Mouse (Mus musculus) kidney, postnatal 25 days (tissue): ENCODE data around the gene Aox4.

Experiments
- DNase-seq, 2 experiments: peaks; one replicate each; pipeline ENCODE4 v3.0.0; 2021; ENCODE audit warnings: mixed read lengths in 2 of 2

Gene Aox4

GRCm38 (mm10) chr1:58210203-58210602, at the start of gene Aox4:
Gene Aox4, plus strand, starts transcription at chr1:58210397.
- peak; percentile 38 to 64 for DNase-seq

DNA sequence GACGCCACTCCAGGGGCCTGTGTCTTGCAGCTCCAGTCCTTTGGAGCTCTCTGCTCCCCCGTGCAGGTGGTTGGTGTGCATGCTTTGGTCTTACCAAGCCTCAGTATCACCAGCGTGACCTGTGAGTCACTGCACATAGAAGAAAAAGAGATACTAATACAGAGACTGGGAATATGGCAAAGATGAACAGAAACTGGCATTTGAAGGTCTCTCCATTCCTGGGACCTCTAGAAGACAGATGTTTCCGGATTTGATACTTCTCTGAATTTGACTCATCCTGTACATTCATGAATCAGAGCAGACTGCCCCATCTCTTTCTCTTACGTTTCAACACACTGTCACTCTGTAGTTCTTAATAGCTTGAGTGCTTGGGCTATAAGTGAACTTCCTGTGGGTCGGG, 40.3 kb upstream of the Aox4 start:
- no peak for DNase-seq

DNA sequence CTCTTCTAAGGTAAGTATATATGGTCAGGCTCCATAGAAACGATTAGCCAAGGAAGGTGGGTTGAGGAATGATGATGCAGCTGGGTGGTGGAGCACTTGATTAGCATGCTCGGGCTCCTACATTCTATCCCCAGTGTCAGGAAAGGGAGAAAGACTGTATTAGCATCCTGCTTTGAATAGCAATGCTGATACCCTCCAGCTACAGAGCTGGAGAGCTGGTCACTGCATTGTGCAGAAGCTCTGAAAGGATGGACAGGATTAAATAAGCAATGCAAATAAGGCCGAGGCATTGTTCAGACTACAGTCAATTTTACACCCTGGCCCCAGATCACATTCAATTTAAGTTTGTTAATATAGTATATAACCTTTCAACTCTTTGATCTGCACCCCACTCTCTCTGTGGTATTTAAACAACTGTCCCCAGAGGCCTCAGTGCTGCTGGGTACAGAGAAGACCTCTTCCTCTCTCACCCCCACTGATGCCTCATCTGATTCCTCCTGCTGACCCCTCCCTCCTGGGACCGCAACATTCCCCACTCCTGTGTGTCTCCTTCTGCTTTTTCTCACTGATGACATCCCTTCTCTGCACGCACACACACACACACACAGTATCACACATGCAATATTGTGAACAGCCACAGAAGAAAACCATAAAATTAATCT, 21.6 kb upstream of the Aox4 start:
- no peak for DNase-seq

DNA sequence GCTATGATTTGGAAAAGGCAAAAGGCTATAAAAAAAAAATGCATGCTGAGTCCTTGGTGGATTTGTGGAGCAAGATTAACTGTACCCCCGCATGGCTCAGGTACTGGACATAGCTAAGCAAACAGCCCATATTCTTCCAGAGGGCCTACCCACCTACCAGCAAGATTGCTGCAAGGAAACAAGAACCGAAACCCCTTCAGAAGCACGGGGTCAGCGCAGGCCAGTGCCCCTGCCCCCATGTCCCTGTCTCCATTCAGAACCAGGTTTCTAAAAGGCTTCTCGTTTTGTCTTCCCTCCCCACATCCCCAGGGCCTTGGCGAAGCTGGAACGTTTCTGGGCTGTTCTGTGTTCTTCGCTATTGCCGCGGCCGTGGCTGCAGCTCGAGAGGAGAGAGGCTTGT, 15.9 kb upstream of the Aox4 start:
- no peak for DNase-seq

GRCm38 (mm10) chr1:58194988-58195387, 15.2 kb upstream of the Aox4 start:
- DNase-seq, result no peak

DNA sequence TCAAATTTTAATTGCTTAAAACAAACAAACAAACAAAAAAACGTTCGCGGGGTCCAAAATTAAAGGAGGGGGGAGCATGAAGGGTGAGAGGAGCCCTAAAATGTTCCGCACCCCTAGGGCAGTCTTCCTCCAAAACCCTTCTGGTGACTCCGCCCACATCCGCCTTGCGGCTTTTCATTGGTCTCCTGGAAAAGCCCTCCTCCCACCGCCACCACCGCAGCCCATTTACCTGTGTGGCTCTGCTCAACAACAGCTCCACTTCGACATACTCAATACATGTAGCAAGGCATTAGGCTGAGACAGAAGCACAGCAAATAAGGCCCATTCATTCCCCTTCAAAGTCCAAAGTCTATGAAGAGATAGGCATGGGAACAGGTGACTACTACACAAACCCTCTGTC, 14.7 kb upstream of the Aox4 start:
- no peak for DNase-seq

GRCm38 (mm10) chr1:58197023-58197422, 13.2 kb upstream of the Aox4 start:
- no peak for DNase-seq

DNA sequence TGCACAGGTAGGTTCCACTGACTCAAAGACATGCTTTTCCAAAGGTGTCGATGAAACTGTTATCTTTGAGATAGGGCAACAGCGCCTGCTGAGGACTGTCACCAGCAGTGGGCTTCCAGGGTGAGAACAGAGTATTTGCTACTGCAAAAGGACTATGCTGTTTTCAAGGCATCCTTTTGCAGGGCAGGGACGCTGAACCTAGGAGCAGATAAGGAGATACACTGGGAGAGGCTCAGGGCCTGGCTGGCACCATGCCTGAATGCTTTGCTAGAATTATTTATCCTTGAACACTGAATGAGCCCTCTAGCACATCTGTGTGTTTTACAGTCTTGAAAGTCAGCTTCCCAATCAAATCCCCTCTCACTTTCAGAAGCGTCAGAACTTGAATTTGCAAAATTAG, 11.8 kb upstream of the Aox4 start:
- no peak for DNase-seq

DNA sequence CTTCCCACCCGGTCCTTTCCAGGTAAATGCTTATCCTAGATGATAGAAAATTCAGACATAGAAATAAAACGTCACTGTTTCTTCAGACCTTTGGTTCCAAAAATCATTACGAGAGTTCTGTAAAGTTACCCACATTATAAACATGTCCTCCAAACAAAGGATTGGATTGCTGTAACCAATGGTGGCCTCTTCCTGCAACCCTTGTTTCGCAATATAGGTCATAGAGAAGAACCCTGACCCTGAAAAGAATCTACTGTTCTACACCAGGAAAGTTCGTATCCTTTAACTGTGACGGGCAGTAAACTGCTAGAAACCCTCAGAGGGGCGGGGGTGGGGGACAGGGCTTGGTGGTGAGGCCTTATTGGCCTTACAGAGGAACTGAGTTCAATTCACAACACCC, 2.6 kb downstream of the Aox4 start:
- DNase-seq, result no peak

DNA sequence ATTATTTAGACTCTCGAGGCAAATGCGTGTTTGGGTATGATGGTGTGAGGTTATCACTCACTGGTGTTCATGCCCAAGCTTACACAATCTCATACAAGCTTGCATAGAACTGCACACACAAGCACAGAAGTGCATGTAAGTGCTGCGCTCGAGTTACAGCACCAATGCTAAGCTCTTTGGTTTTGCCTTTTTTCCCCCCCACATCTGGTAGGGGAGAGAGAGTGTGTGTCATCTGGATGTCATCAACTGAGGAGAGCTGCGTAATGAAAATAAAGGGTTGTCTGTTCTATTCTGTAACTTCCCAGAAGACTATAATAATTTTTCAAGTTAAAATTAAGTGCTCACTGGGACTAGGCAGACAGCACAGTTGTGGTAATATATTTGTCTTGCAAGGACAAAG, 3.6 kb downstream of the Aox4 start:
- no peak for DNase-seq

DNA sequence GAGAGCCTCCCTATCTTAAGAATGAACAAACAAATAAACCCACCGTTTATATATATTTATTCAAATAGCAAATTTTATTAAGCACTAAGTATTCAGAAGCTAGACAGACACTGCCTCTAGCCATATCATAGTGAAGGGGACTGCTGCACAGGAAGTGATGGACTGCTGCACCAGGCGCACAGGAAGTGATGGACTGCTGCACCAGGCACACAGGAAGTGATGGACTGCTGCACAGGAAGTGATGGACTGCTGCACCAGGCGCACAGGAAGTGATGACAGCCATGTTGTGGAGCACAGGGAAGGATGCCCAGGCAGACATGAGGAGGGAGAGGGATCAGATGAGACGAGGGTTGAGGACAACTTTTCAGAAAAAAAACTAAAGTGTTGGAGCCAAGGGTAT, 5.2 kb downstream of the Aox4 start:
- DNase-seq, result no peak

DNA sequence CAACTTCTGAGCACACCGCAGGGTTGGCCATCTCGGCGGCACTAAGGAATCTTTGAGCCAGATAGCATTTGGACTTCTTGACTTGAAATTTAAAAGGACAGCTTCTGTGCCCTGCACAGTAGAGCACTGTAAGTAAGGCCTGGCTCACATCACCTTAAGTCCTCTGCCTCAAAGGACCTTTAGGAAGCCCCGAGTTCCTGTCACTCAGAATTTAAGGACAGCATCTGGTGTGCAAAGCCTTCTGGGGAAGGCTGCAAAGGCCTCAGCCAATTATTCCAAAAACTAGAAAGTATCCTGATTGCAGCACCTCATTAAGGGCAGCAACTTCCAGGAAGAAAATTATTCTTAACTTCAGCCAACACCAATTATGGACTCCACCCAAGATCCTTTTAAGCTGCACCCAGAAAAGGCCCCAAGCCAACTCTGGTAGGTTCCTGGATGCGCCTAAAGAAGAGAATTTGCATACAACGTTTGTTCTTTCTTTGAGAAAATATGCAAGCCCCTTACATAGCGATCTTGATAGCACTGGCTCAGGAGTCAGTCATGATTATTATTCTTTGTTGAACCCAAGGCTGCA, 5.8 kb downstream of the Aox4 start:
- no peak for DNase-seq

GRCm38 (mm10) chr1:58221070-58221469, 10.9 kb downstream of the Aox4 start:
- no peak for DNase-seq

GRCm38 (mm10) chr1:58221879-58222278, 11.7 kb downstream of the Aox4 start:
- DNase-seq, result no peak

- no peak for DNase-seq
These were observed 17.9 kb downstream of the Aox4 start for GRCm38 (mm10) chr1:58228086-58228485.

DNA sequence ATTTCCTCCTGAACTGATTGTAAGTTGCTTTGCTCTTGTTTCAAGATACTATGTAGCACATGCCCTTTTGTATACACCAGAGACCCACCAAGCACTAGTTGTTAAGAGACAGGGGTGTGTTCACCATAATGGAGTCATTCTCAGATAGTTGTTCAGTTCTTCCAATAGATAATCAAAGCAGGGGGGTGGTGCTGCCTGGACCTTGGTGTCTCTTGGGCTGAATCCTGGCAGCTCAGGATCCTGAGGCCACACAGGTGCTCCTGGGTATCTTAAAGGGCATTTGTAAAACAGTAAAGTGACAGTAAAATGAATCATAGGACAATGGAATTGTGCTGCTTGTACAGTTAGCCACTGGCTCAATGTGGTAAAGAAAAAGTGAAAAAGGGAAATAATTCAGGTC, 18.7 kb downstream of the Aox4 start:
- DNase-seq, result no peak

DNA sequence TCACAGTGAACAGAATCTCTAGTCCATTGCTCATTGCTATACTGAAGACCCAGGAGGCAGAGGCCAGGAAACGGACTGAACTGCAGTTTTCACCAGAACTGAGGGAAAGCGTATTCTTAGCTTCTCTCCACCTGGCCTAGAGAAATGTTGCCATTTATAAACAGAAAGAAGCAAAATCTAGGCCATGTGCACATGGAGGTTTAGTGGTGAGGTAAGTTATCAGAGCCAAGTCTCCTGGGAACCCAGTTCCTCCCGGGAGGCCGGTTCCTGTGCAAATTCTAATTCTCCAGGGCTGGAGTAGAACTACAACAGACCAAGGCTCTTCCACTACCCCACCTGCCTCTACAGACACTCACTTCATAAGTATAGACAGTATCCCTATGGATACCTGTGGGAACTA, 19.6 kb downstream of the Aox4 start:
- no peak for DNase-seq

DNA sequence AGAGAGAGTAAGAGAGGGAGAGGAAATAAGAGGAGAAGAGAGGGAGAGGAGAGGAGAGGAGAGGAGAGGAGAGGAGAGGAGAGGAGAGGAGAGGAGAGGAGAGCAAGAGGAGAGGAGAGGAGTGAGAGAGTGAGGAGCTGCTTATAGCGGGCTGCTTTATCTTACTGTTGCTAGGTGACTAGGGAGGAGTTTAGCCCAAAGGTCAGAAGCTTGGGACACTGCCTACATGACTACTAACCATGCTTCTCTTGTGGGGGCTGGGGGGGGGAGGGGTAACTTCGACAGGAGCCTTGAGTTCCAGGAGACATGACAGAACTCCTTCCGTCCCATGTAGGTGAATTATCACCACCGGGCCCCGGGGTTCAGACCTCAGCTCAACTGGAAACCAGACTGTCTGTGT, 20.3 kb downstream of the Aox4 start:
- no peak for DNase-seq

DNA sequence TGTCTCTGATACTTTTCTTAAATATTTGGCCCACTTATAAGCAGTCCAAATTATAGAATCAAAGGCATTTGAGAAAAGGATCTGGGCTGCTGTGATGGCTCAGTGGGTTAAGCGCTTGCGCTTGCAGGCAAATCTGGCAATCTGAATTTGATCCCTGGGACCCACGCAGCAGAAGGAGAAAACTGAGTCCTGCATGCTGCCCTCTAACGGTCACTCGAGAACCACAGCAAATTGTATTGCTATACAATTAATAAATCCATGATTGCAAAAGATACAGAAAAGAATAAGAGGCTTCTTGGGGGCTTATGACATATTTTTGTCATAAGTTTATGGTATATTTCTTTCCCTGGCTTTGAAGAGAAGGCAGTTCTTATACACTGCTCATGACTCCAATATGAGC, 25.2 kb downstream of the Aox4 start:
- DNase-seq, result no peak

DNA sequence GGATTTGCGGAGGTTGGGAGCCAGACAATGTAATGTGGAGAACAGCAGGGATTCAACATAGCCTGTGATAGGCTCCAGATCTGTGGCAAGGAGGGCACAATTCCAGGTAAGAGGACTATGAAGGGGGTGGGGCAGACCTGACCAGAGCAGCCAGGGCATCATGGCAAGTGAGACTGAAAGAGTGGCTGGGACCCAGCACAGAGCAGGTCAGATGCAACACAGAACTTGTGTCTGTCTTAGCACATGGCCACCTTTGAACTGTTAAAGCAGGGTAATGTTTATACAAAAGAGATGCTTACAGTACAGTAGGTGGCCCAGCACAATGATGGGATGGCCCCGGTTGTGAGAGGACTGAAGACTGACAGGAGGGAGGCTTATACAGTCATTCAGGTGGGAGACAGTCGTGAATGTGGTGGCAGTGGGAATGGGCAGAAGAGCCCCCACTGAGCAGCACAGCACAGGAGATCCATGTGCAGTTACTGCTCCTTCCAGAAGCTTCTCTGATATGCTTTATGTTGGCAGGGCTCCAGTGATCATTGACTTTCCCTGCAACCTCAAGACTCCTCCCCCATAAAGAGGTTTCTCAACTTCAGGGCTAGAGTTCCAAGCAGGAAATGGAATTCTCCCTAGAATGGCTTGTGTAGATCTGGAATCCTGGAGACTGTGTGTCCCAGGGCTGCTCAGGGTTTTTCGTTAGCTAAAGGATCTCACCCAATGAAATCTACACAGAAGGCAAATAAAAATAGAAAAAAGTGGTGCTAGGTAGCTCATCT, 27.5 kb downstream of the Aox4 start:
- DNase-seq, result peak; percentile 28 to 35

- no peak for DNase-seq
These were observed 28.2 kb downstream of the Aox4 start for GRCm38 (mm10) chr1:58238440-58238839.

GRCm38 (mm10) chr1:58238961-58239360, 28.8 kb downstream of the Aox4 start:
- no peak for DNase-seq

DNA sequence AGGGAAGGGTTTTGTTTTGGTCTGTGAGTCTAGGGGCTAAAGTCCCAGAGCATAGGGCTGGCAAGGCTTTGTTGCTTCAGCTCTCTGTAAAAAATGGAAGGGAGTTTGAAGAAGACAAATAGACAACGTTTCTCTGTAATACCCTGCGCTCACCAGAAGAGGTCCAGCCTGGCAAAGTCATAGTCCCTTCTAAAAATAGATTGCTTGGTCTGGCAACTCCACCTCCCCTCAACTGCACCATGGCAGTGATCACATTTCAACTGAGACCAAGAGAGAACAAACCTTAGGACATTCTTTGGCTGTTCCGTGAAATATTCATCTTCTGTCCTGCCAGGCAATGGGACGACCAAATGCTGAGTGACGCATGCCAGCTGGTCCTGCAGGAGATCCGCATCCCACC, 30.1 kb downstream of the Aox4 start:
- DNase-seq, result no peak

GRCm38 (mm10) chr1:58244487-58244886, 34.3 kb downstream of the Aox4 start:
- DNase-seq, result no peak
